Mouse (Mus musculus): ENCODE measurements around the gene Stard8.

GRCm38 (mm10) chrX:99035407-99035806 lies 32.4 kb downstream of the Stard8 start:
- TF ChIP-seq CTCF (IDR thresholded peaks at IDR 0.05; ENCODE audit: extremely low read depth, insufficient read length, insufficient replicate concordance, low read depth, low read length) (no peak), POLR2A (IDR thresholded peaks at IDR 0.05; ENCODE audit: low read depth, low read length) (no peak)
